9 mouse cellular contexts compared by ENCODE assay signal in the genomic region with DNA sequence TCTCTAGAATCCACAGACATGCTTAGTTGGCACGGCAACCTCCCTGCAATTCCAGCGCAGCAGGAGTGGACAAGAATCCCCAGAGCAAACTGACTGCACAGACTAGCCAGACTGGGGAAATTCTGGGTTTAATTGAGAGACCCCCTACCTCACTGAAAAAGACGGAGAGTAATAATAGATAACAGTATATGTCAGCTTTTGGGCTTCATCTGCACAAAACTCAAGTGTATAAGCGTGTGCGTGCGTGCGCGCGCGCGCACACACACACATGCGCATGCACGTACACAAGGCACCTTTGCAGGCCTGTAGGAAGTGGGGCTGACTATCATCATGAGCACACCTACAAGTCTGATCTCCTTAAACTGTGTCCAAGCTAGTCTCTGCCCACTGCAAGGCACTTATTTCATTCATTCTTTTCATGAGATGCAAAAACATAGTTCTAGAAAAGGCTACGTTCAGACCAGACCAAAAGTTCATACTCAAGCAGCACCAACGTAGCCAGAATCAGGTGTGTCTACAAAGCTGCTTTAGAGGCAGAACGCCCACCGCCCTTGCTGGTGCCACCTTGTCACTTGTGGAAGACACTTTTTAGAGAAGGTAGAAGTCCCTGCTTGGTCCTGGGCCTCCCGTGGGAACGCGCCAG.
A peak's percentile ranks its signal among the peaks of the same experiment; 100 is the strongest.
DNase-seq lines count a peak whose midpoint lies in the region; ATAC-seq and TF ChIP-seq lines count a peak whose summit lies in the region.
"Had no signal": no experiment of that assay in that cellular context is flagged by ENCODE, and none has a peak within 500 bp of the region (broad histone marks: within the 10 kb centered on the region; RNA-seq: fewer than 3 reads in every experiment).

No protein-coding gene starts in this region.

- peak overlapping the region; percentile 80 for H3K4me2 ChIP-seq in liver, embryonic 11.5 days
- peak overlapping the region; percentile 94 for H3K4me2 ChIP-seq in embryonic facial prominence, embryonic 12.5 days (replicated peaks)
- peak overlapping the region; percentile 82 for H3K4me2 ChIP-seq in intestine, embryonic 16.5 days (ENCODE audit: low read depth, low read length)
- H3K4me2 ChIP-seq in neural tube, embryonic 14.5 days (ENCODE audit: low read depth, low read length): peak overlapping the region; percentile 96

- H3K9ac ChIP-seq in liver, embryonic 11.5 days (ENCODE audit: low read depth, low read length): no peak overlapping the region
- peak overlapping the region; percentile 53 for H3K9ac ChIP-seq in embryonic facial prominence, embryonic 12.5 days
- no peak overlapping the region; the same call in 1 of the 2 replicates for H3K9ac ChIP-seq in intestine, embryonic 16.5 days (ENCODE audit: low read depth, low read length)
- peak overlapping the region; percentile 33 for H3K9ac ChIP-seq in neural tube, embryonic 14.5 days (replicated peaks; ENCODE audit: low read depth, low read length)

- DNase-seq in liver, embryonic 11.5 days (ENCODE audit: low spot score): no peak
- no peak for DNase-seq in liver
- DNase-seq in gastrocnemius, postnatal 10 days: no peak
- no peak for DNase-seq in spleen, adult 12 weeks (ENCODE audit: low spot score)
- DNase-seq in cerebellum, adult 2 months: no peak
- DNase-seq: kidney, adult 11 months had no signal

- H3K4me1 ChIP-seq in liver, embryonic 11.5 days (replicated peaks; ENCODE audit: control insufficient read depth, insufficient read depth, low read length): peaks cover 3% of the 10 kb centered on the region; the same call in 1 of the 2 replicates
- peaks cover 4% of the 10 kb centered on the region; the same call in 1 of the 2 replicates for H3K4me1 ChIP-seq in embryonic facial prominence, embryonic 12.5 days
- H3K4me1 ChIP-seq in intestine, embryonic 16.5 days (ENCODE audit: control insufficient read depth, insufficient read depth, low read length): peaks cover 3% of the 10 kb centered on the region; the same call in 1 of the 2 replicates
- H3K4me1 ChIP-seq in neural tube, embryonic 14.5 days (ENCODE audit: control insufficient read depth, insufficient read depth, low read length): peaks cover 10% of the 10 kb centered on the region
- no peaks in the 10 kb centered on the region for H3K4me1 ChIP-seq in cerebellum, adult 2 months (ENCODE audit: control insufficient read depth, insufficient read depth, low read length)

- TF ChIP-seq POLR2A in cerebellum, adult 2 months (IDR thresholded peaks at IDR 0.05; ENCODE audit: borderline replicate concordance, insufficient read depth, low read length): no peak

- no peak for TF ChIP-seq CTCF in cerebellum, adult 2 months (IDR thresholded peaks at IDR 0.05; ENCODE audit: borderline replicate concordance, insufficient read depth, low read depth, low read length)

- peak overlapping the region; percentile 47 for H3K4me3 ChIP-seq in liver, embryonic 11.5 days (ENCODE audit: low read depth, low read length)
- peak overlapping the region; percentile 47 for H3K4me3 ChIP-seq in embryonic facial prominence, embryonic 12.5 days
- peak overlapping the region; percentile 51 for H3K4me3 ChIP-seq in intestine, embryonic 16.5 days (ENCODE audit: low read length)
- peak overlapping the region; percentile 47 for H3K4me3 ChIP-seq in neural tube, embryonic 14.5 days (ENCODE audit: low read depth, low read length)
- H3K4me3 ChIP-seq in cerebellum, adult 2 months (replicated peaks; ENCODE audit: insufficient read depth, low read depth, low read length): no peak overlapping the region

- no peak overlapping the region for H3K27ac ChIP-seq in liver, embryonic 11.5 days (ENCODE audit: low read depth, low read length)
- no peak overlapping the region for H3K27ac ChIP-seq in embryonic facial prominence, embryonic 12.5 days
- no peak overlapping the region for H3K27ac ChIP-seq in intestine, embryonic 16.5 days (ENCODE audit: low read length)
- H3K27ac ChIP-seq in neural tube, embryonic 14.5 days (ENCODE audit: low read depth, low read length): no peak overlapping the region
- H3K27ac ChIP-seq in cerebellum, adult 2 months (ENCODE audit: insufficient read depth, low read length): no peak overlapping the region

- peaks cover 25% of the 10 kb centered on the region for H3K27me3 ChIP-seq in liver, embryonic 11.5 days (replicated peaks; ENCODE audit: control insufficient read depth, insufficient read depth, low read length)
- H3K27me3 ChIP-seq in embryonic facial prominence, embryonic 12.5 days: peaks cover 27% of the 10 kb centered on the region
- H3K27me3 ChIP-seq in intestine, embryonic 16.5 days (replicated peaks; ENCODE audit: control insufficient read depth, insufficient read depth, low read length): peaks cover 17% of the 10 kb centered on the region
- peaks cover 8% of the 10 kb centered on the region; the same call in 1 of the 2 replicates for H3K27me3 ChIP-seq in neural tube, embryonic 14.5 days (ENCODE audit: control insufficient read depth, insufficient read depth, low read length)
- no peaks in the 10 kb centered on the region; the same call in 1 of the 2 replicates for H3K27me3 ChIP-seq in cerebellum, adult 2 months (ENCODE audit: control insufficient read depth, insufficient read depth, low read length)

- no peaks in the 10 kb centered on the region for H3K9me3 ChIP-seq in liver, embryonic 11.5 days (ENCODE audit: control insufficient read depth, low read length)
- no peaks in the 10 kb centered on the region for H3K9me3 ChIP-seq in embryonic facial prominence, embryonic 12.5 days
- H3K9me3 ChIP-seq in intestine, embryonic 16.5 days (ENCODE audit: control insufficient read depth, low read length): 0 out of 2 replicates have a peak, but pooled peaks cover 4% of the 10 kb centered on the region
- no peaks in the 10 kb centered on the region for H3K9me3 ChIP-seq in neural tube, embryonic 14.5 days (ENCODE audit: control insufficient read depth, low read length)

- ATAC-seq in liver, embryonic 11.5 days (replicated peaks; ENCODE audit: low FRiP score): no peak; the same call in 1 of the 2 replicates
- ATAC-seq in embryonic facial prominence, embryonic 12.5 days (ENCODE audit: insufficient number of reproducible peaks, insufficient read depth, low FRiP score, low TSS enrichment): no peak
- ATAC-seq in intestine, embryonic 16.5 days: peak; percentile 66; the same call in 1 of the 2 replicates
- peak; percentile 54; the same call in 1 of the 2 replicates for ATAC-seq in neural tube, embryonic 14.5 days (ENCODE audit: low read depth)

- H3K36me3 ChIP-seq in liver, embryonic 11.5 days (ENCODE audit: control insufficient read depth, insufficient read depth, low read length): no peaks in the 10 kb centered on the region
- H3K36me3 ChIP-seq in embryonic facial prominence, embryonic 12.5 days: no peaks in the 10 kb centered on the region
- no peaks in the 10 kb centered on the region for H3K36me3 ChIP-seq in intestine, embryonic 16.5 days (ENCODE audit: control insufficient read depth, insufficient read depth, low read length)
- H3K36me3 ChIP-seq in neural tube, embryonic 14.5 days (ENCODE audit: control insufficient read depth, insufficient read depth, low read length): no peaks in the 10 kb centered on the region

- WGBS in liver, embryonic 11.5 days: 19% methylated on average over 20 of the region's 20 CpGs
- WGBS in embryonic facial prominence, embryonic 12.5 days: 14% methylated on average over 20 of the region's 20 CpGs
- 12% methylated on average over 20 of the region's 20 CpGs for WGBS in intestine, embryonic 16.5 days
- 9% methylated on average over 20 of the region's 20 CpGs for WGBS in neural tube, embryonic 14.5 days
- WGBS in cerebellum, adult 2 months: 9% methylated on average over 20 of the region's 20 CpGs

Comparison
In these comparisons a context has a peak if more than half of its experiments do, and no peak if none do; other contexts are left out.
1. ATAC-seq: peak in intestine, embryonic 16.5 days (single experiment) and neural tube, embryonic 14.5 days (single experiment); none in liver, embryonic 11.5 days (single experiment) and embryonic facial prominence, embryonic 12.5 days (single experiment).
2. H3K9ac ChIP-seq: peak in embryonic facial prominence, embryonic 12.5 days (single experiment) and neural tube, embryonic 14.5 days (single experiment); none in liver, embryonic 11.5 days (single experiment) and intestine, embryonic 16.5 days (single experiment).
3. Peak in every context shown above with its lines, with median percentiles within 50 percentile points of each other: H3K4me2 ChIP-seq.